8 mouse cellular contexts compared by ENCODE assay signal in genomic region chr10:10812750-10813711, GRCm38 (mm10).
DNase-seq lines count a peak whose midpoint lies in the region; ATAC-seq lines count a peak whose summit lies in the region.

No protein-coding gene starts in this region.

- 58% methylated on average over 5 of the region's 5 CpGs for WGBS in intestine, embryonic 16.5 days

- H3K27ac ChIP-seq in intestine, embryonic 16.5 days (ENCODE audit: low read length): no peak overlapping the region

- peak; percentile 48 for DNase-seq in gastrocnemius, postnatal 10 days
- DNase-seq in gastrocnemius, postnatal 25 days: no peak
- peak; percentile 4 for DNase-seq in urinary bladder, postnatal 14 days (ENCODE audit: low spot score)
- DNase-seq in urinary bladder, postnatal 4 days (ENCODE audit: low spot score in 2 of 2): no peak
- DNase-seq in frontal cortex, postnatal 25 days (ENCODE audit: low spot score in 2 of 2): peak; percentile 13 to 57
- DNase-seq in lung, postnatal 10 days: peak; percentile 75
- no peak for DNase-seq in B cell, adult 2 months

- H3K9me3 ChIP-seq in intestine, embryonic 16.5 days (ENCODE audit: control insufficient read depth, low read length): no peaks in the 10 kb centered on the region

- H3K4me2 ChIP-seq in intestine, embryonic 16.5 days (ENCODE audit: low read depth, low read length): no peak overlapping the region

- no peaks in the 10 kb centered on the region for H3K4me1 ChIP-seq in intestine, embryonic 16.5 days (ENCODE audit: control insufficient read depth, insufficient read depth, low read length)

- no peaks in the 10 kb centered on the region for H3K36me3 ChIP-seq in intestine, embryonic 16.5 days (ENCODE audit: control insufficient read depth, insufficient read depth, low read length)

- ATAC-seq in intestine, embryonic 16.5 days: no peak

- H3K9ac ChIP-seq in intestine, embryonic 16.5 days (ENCODE audit: low read depth, low read length): no peak overlapping the region

- no peak overlapping the region for H3K4me3 ChIP-seq in intestine, embryonic 16.5 days (ENCODE audit: low read length)

- H3K27me3 ChIP-seq in intestine, embryonic 16.5 days (replicated peaks; ENCODE audit: control insufficient read depth, insufficient read depth, low read length): no peaks in the 10 kb centered on the region

Comparison
In these comparisons a context has a peak if more than half of its experiments do, and no peak if none do; other contexts are left out.
1. DNase-seq: peak in gastrocnemius, postnatal 10 days (single experiment), urinary bladder, postnatal 14 days (single experiment), frontal cortex, postnatal 25 days (2 of 2) and lung, postnatal 10 days (single experiment); none in gastrocnemius, postnatal 25 days (single experiment), urinary bladder, postnatal 4 days (0 of 2) and B cell, adult 2 months (0 of 2).